Mouse (Mus musculus) heart, adult 2 months (tissue): ENCODE results near the gene Pitpnm1.

Experiments used
- CTCF ChIP-seq: fragments of 200-600 bp; IDR thresholded peaks from 2 replicates; pipeline ENCODE4 v1.8.1; 2022; ENCODE audit warnings: antibody characterized with exemption, mild to moderate bottlenecking, moderate library complexity
- POLR2A ChIP-seq: fragments of 200-500 bp; IDR thresholded peaks from 2 replicates; pipeline ENCODE4 v1.6.1; 2011; ENCODE audit warnings: mild to moderate bottlenecking, low read depth, low read length, control low read depth; ENCODE audit not compliant: insufficient read depth

DNA sequence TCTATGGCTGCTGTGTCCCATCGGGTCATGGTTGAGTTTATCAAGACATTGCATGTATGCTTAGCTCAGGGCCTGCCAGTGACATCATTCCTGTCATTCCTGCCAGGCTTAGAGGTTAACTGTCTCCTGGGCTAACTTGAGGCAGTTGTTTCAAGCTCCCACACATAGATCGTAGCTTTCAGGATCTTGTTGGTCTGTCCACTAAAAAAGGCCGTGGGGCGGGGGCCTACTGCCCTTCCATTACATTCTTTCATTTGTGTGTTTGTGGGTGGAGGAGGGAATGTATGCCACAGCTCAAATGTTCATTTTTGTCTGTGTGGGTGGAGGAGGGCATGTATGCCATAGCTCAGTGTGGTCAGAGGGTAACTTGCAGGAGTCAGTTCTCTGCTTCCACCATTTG, 30.3 kb downstream of the Pitpnm1 start:
- TF ChIP-seq POLR2A (no peak), CTCF (no peak)
